ENCODE assay signal across 35 mouse cellular contexts in the genomic region with DNA sequence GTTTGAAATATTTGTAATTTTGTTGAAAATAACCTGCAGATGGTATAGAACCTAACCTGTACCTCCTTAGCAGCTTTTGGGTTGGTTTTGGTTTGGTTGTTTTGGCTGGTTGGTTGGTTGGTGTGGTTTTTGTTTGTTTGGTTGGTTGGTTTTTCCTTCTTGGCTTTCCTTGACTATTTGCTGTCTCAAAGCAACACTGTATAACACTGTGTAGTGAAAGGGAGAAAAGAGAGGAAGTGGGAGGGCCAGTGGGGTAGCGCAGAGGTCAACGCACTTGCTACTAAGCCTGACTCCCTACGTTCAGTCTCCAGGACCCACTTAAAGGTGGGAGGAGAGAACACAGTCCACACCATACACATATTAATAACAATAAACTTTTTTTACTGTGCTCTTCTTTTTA. TPM values are rescaled to one million over a fixed set of nuclear protein-coding genes. Genes with fewer than 3 reads are reported as not detected.
DNase-seq lines count a peak whose midpoint lies in the region; ATAC-seq lines count a peak whose summit lies in the region.
"Had no signal": no experiment of that assay in that cellular context is flagged by ENCODE, and none has a peak within 500 bp of the region (broad histone marks: within the 10 kb centered on the region; RNA-seq: fewer than 3 reads in every experiment).

No protein-coding gene starts in this region.

- WGBS in heart, embryonic 10.5 days: 84% methylated on average over 3 of the region's 3 CpGs
- 86% methylated on average over 3 of the region's 3 CpGs for WGBS in hindbrain, embryonic 13.5 days

- no peak overlapping the region for H3K27ac ChIP-seq in heart, embryonic 10.5 days
- no peak overlapping the region for H3K27ac ChIP-seq in hindbrain, embryonic 13.5 days
- H3K27ac ChIP-seq: left cerebral cortex, adult 2 months; limb, embryonic 12.5 days; liver, embryonic 15.5 days; midbrain, embryonic 15.5 days had no signal

- no peaks in the 10 kb centered on the region for H3K27me3 ChIP-seq in heart, embryonic 10.5 days (ENCODE audit: insufficient read depth, poor library complexity, severe bottlenecking)
- no peaks in the 10 kb centered on the region for H3K27me3 ChIP-seq in hindbrain, embryonic 13.5 days
- H3K27me3 ChIP-seq: limb, embryonic 12.5 days; liver, embryonic 15.5 days; midbrain, embryonic 15.5 days had no signal

- H3K9ac ChIP-seq in hindbrain, embryonic 13.5 days: no peak overlapping the region
- H3K9ac ChIP-seq: limb, embryonic 12.5 days; liver, embryonic 15.5 days; lung, embryonic 14.5 days; midbrain, embryonic 15.5 days had no signal

- ATAC-seq in megakaryocyte, adult 5-6 weeks (ENCODE audit: poor library complexity, severe bottlenecking): peak; percentile 39; the same call in 1 of the 2 replicates
- no peak for ATAC-seq in hindbrain, embryonic 13.5 days (ENCODE audit: low FRiP score)
- ATAC-seq: forebrain, embryonic 14.5 days; midbrain, embryonic 15.5 days had no signal

- no peak overlapping the region for H3K4me3 ChIP-seq in heart, embryonic 10.5 days
- no peak overlapping the region for H3K4me3 ChIP-seq in hindbrain, embryonic 13.5 days
- H3K4me3 ChIP-seq: left cerebral cortex, adult 2 months; limb, embryonic 12.5 days; liver, embryonic 15.5 days; midbrain, embryonic 15.5 days had no signal

- no peaks in the 10 kb centered on the region for H3K9me3 ChIP-seq in heart, embryonic 10.5 days
- no peaks in the 10 kb centered on the region for H3K9me3 ChIP-seq in hindbrain, embryonic 13.5 days
- H3K9me3 ChIP-seq: limb, embryonic 12.5 days; liver, embryonic 15.5 days; midbrain, embryonic 15.5 days had no signal

- no peak overlapping the region for H3K4me2 ChIP-seq in hindbrain, embryonic 13.5 days
- H3K4me2 ChIP-seq: limb, embryonic 12.5 days; liver, embryonic 15.5 days; lung, embryonic 14.5 days; midbrain, embryonic 15.5 days had no signal

- no peaks in the 10 kb centered on the region for H3K4me1 ChIP-seq in heart, embryonic 10.5 days
- no peaks in the 10 kb centered on the region for H3K4me1 ChIP-seq in hindbrain, embryonic 13.5 days (replicated peaks)
- H3K4me1 ChIP-seq: limb, embryonic 12.5 days; liver, embryonic 15.5 days; midbrain, embryonic 15.5 days had no signal

- no peaks in the 10 kb centered on the region for H3K36me3 ChIP-seq in heart, embryonic 10.5 days
- H3K36me3 ChIP-seq in hindbrain, embryonic 13.5 days: no peaks in the 10 kb centered on the region
- H3K36me3 ChIP-seq: limb, embryonic 12.5 days; liver, embryonic 15.5 days; midbrain, embryonic 15.5 days had no signal

- peak; percentile 45 for DNase-seq in heart, adult 11 months
- DNase-seq in heart, embryonic 10.5 days (ENCODE audit: low spot score): no peak
- peak; percentile 50 for DNase-seq in CD4-positive helper T cell, adult 2 months (ENCODE audit: low read depth, low spot score)
- DNase-seq in thymus, postnatal 10 days (ENCODE audit: low spot score in 2 of 2): peak; percentile 15 to 16
- DNase-seq in testis, postnatal 10 days (ENCODE audit: low spot score): no peak
- DNase-seq in urinary bladder, postnatal 36 days (ENCODE audit: low spot score in 2 of 2): no peak
- DNase-seq: adrenal gland, adult 8-10 months; cerebellum, adult 8-10 months; cerebellum, postnatal 25 days; gastrocnemius, postnatal 14 days; kidney, adult 11 months; kidney, postnatal 14 days; lung, embryonic 14.5 days; right cerebral cortex, postnatal 25 days had no signal

RNA-seq across cellular contexts. Expression of a gene that starts 7.5 kb away (rescaled TPM):
- not detected in 2 replicates for polyA plus RNA-seq in heart, embryonic 10.5 days (2016; fragmentation: Nextera tagmentation; extraction: Ambion mirVana)
- total RNA-seq in megakaryocyte, adult 5-6 weeks (2015): 0.07 TPM in 1 of 2 replicates, not detected in the other
- 0.18 and 0.61 TPM in 2 replicates for total RNA-seq in megakaryocyte, adult 5-6 weeks (2017)
- not detected in 2 replicates for polyA plus RNA-seq in hindbrain, embryonic 13.5 days (2015; fragmentation: Nextera tagmentation; extraction: Ambion mirVana)
- total RNA-seq: ES-E14; gastrocnemius, postnatal 14 days; heart, adult 8-10 months; heart, postnatal 25 days; layer of hippocampus, postnatal 10 days; left cerebral cortex, adult 2 months; left cerebral cortex, postnatal 25 days; liver, adult 2 months; megakaryocyte-erythroid progenitor cell, adult 5-6 weeks had no signal
- polyA plus RNA-seq: embryonic facial prominence, embryonic 11.5 days; forebrain, embryonic 14.5 days; heart, embryonic 14.5 days; hindbrain, embryonic 11.5 days; kidney, embryonic 14.5 days; limb, embryonic 12.5 days; liver, adult 2 months; liver, embryonic 15.5 days; lung, embryonic 14.5 days; midbrain, embryonic 15.5 days; neural tube, embryonic 11.5 days had no signal

RNA-seq across cellular contexts. Expression of a gene that starts 11.0 kb away (rescaled TPM):
- polyA plus RNA-seq in heart, embryonic 10.5 days (2016; fragmentation: Nextera tagmentation; extraction: Ambion mirVana): 0.10 and 0.68 TPM in 2 replicates
- total RNA-seq in megakaryocyte, adult 5-6 weeks (2015): 0.02 and 0.30 TPM in 2 replicates
- total RNA-seq in megakaryocyte, adult 5-6 weeks (2017): 1.1 and 1.6 TPM in 2 replicates
- polyA plus RNA-seq in hindbrain, embryonic 13.5 days (2015; fragmentation: Nextera tagmentation; extraction: Ambion mirVana): 0.48 and 0.58 TPM in 2 replicates
- total RNA-seq: heart, adult 8-10 months; heart, postnatal 25 days; layer of hippocampus, postnatal 10 days; left cerebral cortex, adult 2 months; left cerebral cortex, postnatal 25 days had no signal
- polyA plus RNA-seq: heart, embryonic 14.5 days had no signal

RNA-seq across cellular contexts. Expression of a gene that starts 49.2 kb away (rescaled TPM):
- polyA plus RNA-seq in heart, embryonic 10.5 days (2016; fragmentation: Nextera tagmentation; extraction: Ambion mirVana): 0.43 and 1.3 TPM in 2 replicates
- total RNA-seq in megakaryocyte, adult 5-6 weeks (2015): not detected in 2 replicates
- total RNA-seq in megakaryocyte, adult 5-6 weeks (2017): not detected in 2 replicates
- 7.6 and 7.8 TPM in 2 replicates for polyA plus RNA-seq in hindbrain, embryonic 13.5 days (2015; fragmentation: Nextera tagmentation; extraction: Ambion mirVana)
- total RNA-seq: ES-E14; gastrocnemius, postnatal 14 days; heart, adult 8-10 months; heart, postnatal 25 days; liver, adult 2 months; megakaryocyte-erythroid progenitor cell, adult 5-6 weeks had no signal
- polyA plus RNA-seq: liver, adult 2 months; liver, embryonic 15.5 days; testis, adult 2 months had no signal

RNA-seq across cellular contexts. Expression of a gene that starts 55.5 kb away (rescaled TPM):
- 0.38 and 1.7 TPM in 2 replicates for polyA plus RNA-seq in heart, embryonic 10.5 days (2016; fragmentation: Nextera tagmentation; extraction: Ambion mirVana)
- total RNA-seq in megakaryocyte, adult 5-6 weeks (2015): not detected in 2 replicates
- not detected in 2 replicates for total RNA-seq in megakaryocyte, adult 5-6 weeks (2017)
- 3.4 and 3.7 TPM in 2 replicates for polyA plus RNA-seq in hindbrain, embryonic 13.5 days (2015; fragmentation: Nextera tagmentation; extraction: Ambion mirVana)
- total RNA-seq: adrenal gland, adult 8-10 months; gastrocnemius, postnatal 14 days; heart, adult 8-10 months; heart, postnatal 25 days; liver, adult 2 months; megakaryocyte-erythroid progenitor cell, adult 5-6 weeks; neutrophil, adult 5-6 weeks had no signal
- polyA plus RNA-seq: heart, embryonic 14.5 days; liver, adult 2 months; liver, embryonic 15.5 days; lung, embryonic 14.5 days; testis, adult 2 months had no signal

Comparison
In these comparisons a context has a peak if more than half of its experiments do, and no peak if none do; other contexts are left out.
1. DNase-seq: peak in heart, adult 11 months (single experiment), CD4-positive helper T cell, adult 2 months (single experiment) and thymus, postnatal 10 days (2 of 2); none in heart, embryonic 10.5 days (single experiment), testis, postnatal 10 days (single experiment) and urinary bladder, postnatal 36 days (0 of 2).